Mouse (Mus musculus) myocyte (in vitro differentiated cells): ENCODE results near the gene Klrb1c. TPM values are rescaled to one million over a fixed set of nuclear protein-coding genes. Genes with fewer than 3 reads are reported as not detected.

Source experiments
- H3K27me3 ChIP-seq: one replicate; pipeline ENCODE4 v1.6.1; 2011; ENCODE audit not compliant: control insufficient read depth, insufficient read depth, insufficient read length
- H3K36me3 ChIP-seq: one replicate; pipeline ENCODE4 v1.6.1; 2011; ENCODE audit not compliant: control insufficient read depth, insufficient read depth
- H3K4me2 ChIP-seq: one replicate; pipeline ENCODE4 v1.6.1; 2011; ENCODE audit warnings: low read depth, control low read depth
- H3K4me3 ChIP-seq: one replicate; pipeline ENCODE4 v1.5.1; 2011; ENCODE audit warnings: mild to moderate bottlenecking, control low read depth, moderate library complexity
- H3K79me2 ChIP-seq: one replicate; pipeline ENCODE4 v1.6.1; 2011; ENCODE audit not compliant: control insufficient read depth, insufficient read depth
- H3ac ChIP-seq: one replicate; pipeline ENCODE4 v1.6.1; 2011; ENCODE audit not compliant: control insufficient read depth, insufficient read length
- CEBPB ChIP-seq: IDR thresholded peaks from 2 replicates; pipeline ENCODE4 v1.6.1; 2011; ENCODE audit warnings: mild to moderate bottlenecking, moderate library complexity; ENCODE audit not compliant: poor library complexity, insufficient read depth, severe bottlenecking
- E2F4 ChIP-seq: IDR thresholded peaks from one replicate; pipeline ENCODE4 v1.6.1; 2011; ENCODE audit warnings: mild to moderate bottlenecking, control low read depth, moderate library complexity; ENCODE audit not compliant: insufficient read depth
- MAX ChIP-seq: IDR thresholded peaks from one replicate; pipeline ENCODE4 v1.6.1; 2011; ENCODE audit warnings: low read depth, mild to moderate bottlenecking, control low read depth
- MYOD1 ChIP-seq, 3 experiments: IDR thresholded peaks; one replicate each; pipeline ENCODE4 v1.6.1; 2011; ENCODE audit warnings: control low read depth in 2 of 3, low read depth in 2 of 3, mild to moderate bottlenecking in 2 of 3, moderate library complexity in 1 of 3; ENCODE audit not compliant: insufficient read length in 2 of 3, control insufficient read depth in 1 of 3
- MYOG ChIP-seq, 3 experiments: IDR thresholded peaks; one replicate each; pipeline ENCODE4 v1.6.1; 2011; ENCODE audit warnings: control low read depth in 2 of 3, low read depth in 2 of 3, mild to moderate bottlenecking in 2 of 3; ENCODE audit not compliant: insufficient read length in 2 of 3, control insufficient read depth in 1 of 3, insufficient read depth in 1 of 3
- POLR2A ChIP-seq: IDR thresholded peaks from one replicate; pipeline ENCODE4 v1.6.1; 2011; ENCODE audit warnings: low read depth, mild to moderate bottlenecking, control low read depth, moderate library complexity; ENCODE audit not compliant: insufficient read length
- POLR2AphosphoS2 ChIP-seq: IDR thresholded peaks from one replicate; pipeline ENCODE4 v1.6.1; 2011; ENCODE audit warnings: low read depth, control low read depth; ENCODE audit not compliant: insufficient read length
- REST ChIP-seq: IDR thresholded peaks from one replicate; pipeline ENCODE4 v1.6.1; 2011; ENCODE audit warnings: mild to moderate bottlenecking, control low read depth, moderate library complexity; ENCODE audit not compliant: insufficient read depth, insufficient read length
- SRF ChIP-seq: IDR thresholded peaks from one replicate; pipeline ENCODE4 v1.6.1; 2011; ENCODE audit warnings: low read depth; ENCODE audit not compliant: control insufficient read depth, insufficient read length
- TCF12 ChIP-seq: IDR thresholded peaks from one replicate; pipeline ENCODE4 v1.6.1; 2011; ENCODE audit warnings: mild to moderate bottlenecking, control low read depth; ENCODE audit not compliant: poor library complexity, insufficient read depth, severe bottlenecking
- TCF3 ChIP-seq: IDR thresholded peaks from one replicate; pipeline ENCODE4 v1.6.1; 2011; ENCODE audit warnings: low read depth, control low read depth; ENCODE audit not compliant: insufficient read length
- USF1 ChIP-seq: IDR thresholded peaks from one replicate; pipeline ENCODE4 v1.6.1; 2011; ENCODE audit warnings: low read depth, mild to moderate bottlenecking, control low read depth, moderate library complexity
- polyA plus RNA-seq: library from polyadenylated mRNA; unstranded; fragments of >200 nt; fragmentation: generic; extraction: Trizol; gene quantifications from one replicate; pipeline ENCODE4 v1.2.1, GENCODE M21; 2012; ENCODE audit warnings: missing spikeins

Klrb1c gene
- polyA plus RNA-seq, 1 experiment: not detected

GRCm38 (mm10) chr6:128737445-128737844 is 51.6 kb downstream of the Klrb1c start:
- Histone ChIP-seq H3K4me3 (no peak overlapping the region), H3K79me2 (no peaks in the 10 kb centered on the region), H3ac (no peak overlapping the region), H3K4me2 (no peak overlapping the region), H3K36me3 (no peaks in the 10 kb centered on the region), H3K27me3 (no peaks in the 10 kb centered on the region)
- TF ChIP-seq E2F4: no peak
- no peak for TF ChIP-seq POLR2A
- no peak for TF ChIP-seq CEBPB
- TF ChIP-seq MAX: no peak
- no peak for TF ChIP-seq SRF
- TF ChIP-seq MYOG (IDR thresholded peaks at IDR 0.05; ENCODE audit: control insufficient read depth in 1 of 3, insufficient read depth in 1 of 3, insufficient read length in 2 of 3, low read depth in 2 of 3): no peak
- no peak for TF ChIP-seq REST
- TF ChIP-seq TCF3: no peak
- TF ChIP-seq TCF12: no peak
- TF ChIP-seq USF1: no peak

GRCm38 (mm10) chr6:128736100-128736499 is 52.9 kb downstream of the Klrb1c start:
- no peaks in the 10 kb centered on the region for H3K36me3 ChIP-seq
- no peak overlapping the region for H3ac ChIP-seq
- no peaks in the 10 kb centered on the region for H3K79me2 ChIP-seq
- H3K27me3 ChIP-seq: no peaks in the 10 kb centered on the region
- no peak for TF ChIP-seq POLR2AphosphoS2
- TF ChIP-seq SRF: no peak
- no peak for TF ChIP-seq POLR2A
- no peak for TF ChIP-seq TCF3
- TF ChIP-seq E2F4: no peak
- no peak for TF ChIP-seq MAX
- TF ChIP-seq MYOG (IDR thresholded peaks at IDR 0.05; ENCODE audit: control insufficient read depth in 1 of 3, insufficient read depth in 1 of 3, insufficient read length in 2 of 3, low read depth in 2 of 3): no peak
- no peak overlapping the region for H3K4me3 ChIP-seq
- no peak overlapping the region for H3K4me2 ChIP-seq

- Histone ChIP-seq H3K4me2 (no peak overlapping the region), H3ac (no peak overlapping the region), H3K27me3 (no peaks in the 10 kb centered on the region), H3K36me3 (no peaks in the 10 kb centered on the region), H3K4me3 (no peak overlapping the region), H3K79me2 (no peaks in the 10 kb centered on the region)
- TF ChIP-seq USF1 (peak; percentile 18), MYOG (IDR thresholded peaks at IDR 0.05; ENCODE audit: control insufficient read depth in 1 of 3, insufficient read depth in 1 of 3, insufficient read length in 2 of 3, low read depth in 2 of 3) (no peak), TCF3 (no peak)
These were observed 54.1 kb downstream of the Klrb1c start for GRCm38 (mm10) chr6:128734896-128735295.

GRCm38 (mm10) chr6:128733908-128734679 is 54.9 kb downstream of the Klrb1c start:
- TF ChIP-seq POLR2AphosphoS2: no peak
- TF ChIP-seq MAX: no peak
- TF ChIP-seq CEBPB: no peak
- TF ChIP-seq REST: no peak
- TF ChIP-seq MYOD1 (IDR thresholded peaks at IDR 0.05; ENCODE audit: control insufficient read depth in 1 of 3, insufficient read length in 2 of 3, low read depth in 2 of 3): no peak
- TF ChIP-seq MYOG (IDR thresholded peaks at IDR 0.05; ENCODE audit: control insufficient read depth in 1 of 3, insufficient read depth in 1 of 3, insufficient read length in 2 of 3, low read depth in 2 of 3): no peak
- TF ChIP-seq TCF12: no peak
- TF ChIP-seq SRF: no peak
- no peak overlapping the region for H3ac ChIP-seq
- no peaks in the 10 kb centered on the region for H3K27me3 ChIP-seq
- H3K79me2 ChIP-seq: no peaks in the 10 kb centered on the region
- no peak overlapping the region for H3K4me3 ChIP-seq
- no peak overlapping the region for H3K4me2 ChIP-seq
- no peaks in the 10 kb centered on the region for H3K36me3 ChIP-seq

- Histone ChIP-seq H3K27me3 (no peaks in the 10 kb centered on the region), H3K79me2 (no peaks in the 10 kb centered on the region), H3K4me2 (peak overlapping the region; percentile 35), H3ac (no peak overlapping the region), H3K4me3 (no peak overlapping the region), H3K36me3 (no peaks in the 10 kb centered on the region)
- TF ChIP-seq REST (no peak), MAX (no peak), TCF12 (no peak), TCF3 (no peak), E2F4 (no peak), SRF (no peak)
These were observed 57.0 kb downstream of the Klrb1c start for GRCm38 (mm10) chr6:128732032-128732431.

Other genes starting within 250 kb of the Klrb1c start
- not detected for gene A2ml1, start 207.6 kb downstream of the Klrb1c start, polyA plus RNA-seq
- gene Klrb1a, start 165.7 kb downstream of the Klrb1c start, polyA plus RNA-seq: 0.29 TPM
- gene Clec2h, start 126.8 kb downstream of the Klrb1c start, polyA plus RNA-seq: not detected
- not detected for gene Klrb1, start 66.2 kb downstream of the Klrb1c start, polyA plus RNA-seq
- not detected for gene Gm44511, start 37.1 kb upstream of the Klrb1c start, polyA plus RNA-seq
- not detected for gene Klrb1b, start 37.1 kb upstream of the Klrb1c start, polyA plus RNA-seq
- gene Clec2i, start 98.4 kb upstream of the Klrb1c start, polyA plus RNA-seq: not detected
- not detected for gene BC035044, start 101.9 kb upstream of the Klrb1c start, polyA plus RNA-seq
- not detected for gene Clec2g, start 145.2 kb upstream of the Klrb1c start, polyA plus RNA-seq